Mouse (Mus musculus): ENCODE results near the gene Smg8. TPM values are rescaled to one million over a fixed set of nuclear protein-coding genes. Genes with fewer than 3 reads are reported as not detected.
A peak's percentile ranks its signal among the peaks of the same experiment; 100 is the strongest.

Gene Smg8
- polyA plus RNA-seq, 1 experiment from 2014 or later, result 10.3 TPM

DNA sequence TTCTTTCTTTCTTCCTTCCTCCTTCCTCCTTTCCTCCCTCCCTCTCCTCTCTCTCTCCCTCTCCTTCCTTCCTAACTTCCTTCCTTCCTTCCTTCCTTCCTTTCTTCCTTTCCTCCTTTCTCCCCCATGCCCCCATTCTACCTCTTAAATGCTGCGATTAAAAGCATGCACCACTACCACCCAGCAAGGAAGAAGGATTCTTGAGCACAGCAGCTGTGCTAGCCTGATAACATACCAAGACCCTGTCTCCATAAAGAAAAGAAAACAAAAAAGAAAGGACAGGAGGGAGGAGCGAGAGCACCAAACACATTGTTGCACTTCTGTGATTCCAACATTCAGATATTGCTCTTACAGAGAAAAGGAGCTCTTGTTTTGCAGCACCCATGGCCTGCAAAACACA, 568 bp upstream of the Smg8 start:
- 51% methylated on average over 2 of the region's 2 CpGs for WGBS
- DNase-seq (ENCODE audit: low spot score) (no peak), ATAC-seq (ENCODE audit: low FRiP score, low TSS enrichment) (no peak)
- Histone ChIP-seq H3K27ac (replicated peaks) (peak overlapping the region; percentile 78), H3K4me2 (replicated peaks; ENCODE audit: low read depth) (peak overlapping the region; percentile 86), H3K36me3 (ENCODE audit: control insufficient read depth, insufficient read depth, low read length) (no peaks in the 10 kb centered on the region; the same call in 1 of the 2 replicates), H3K4me3 (ENCODE audit: low read depth, low read length) (peak overlapping the region; percentile 87), H3K9me3 (ENCODE audit: control insufficient read depth, low read length) (no peaks in the 10 kb centered on the region), H3K9ac (ENCODE audit: low read length) (peak overlapping the region; percentile 78; the same call in 1 of the 2 replicates), H3K27me3 (ENCODE audit: control insufficient read depth, insufficient read depth, low read length) (no peaks in the 10 kb centered on the region), H3K4me1 (replicated peaks; ENCODE audit: control insufficient read depth, insufficient read depth) (peaks cover 7% of the 10 kb centered on the region; the same call in 1 of the 2 replicates)
- TF ChIP-seq CTCF (IDR thresholded peaks at IDR 0.05; ENCODE audit: low read depth) (no peak), EP300 (optimal IDR thresholded peaks at IDR 0.05) (no peak)

DNA sequence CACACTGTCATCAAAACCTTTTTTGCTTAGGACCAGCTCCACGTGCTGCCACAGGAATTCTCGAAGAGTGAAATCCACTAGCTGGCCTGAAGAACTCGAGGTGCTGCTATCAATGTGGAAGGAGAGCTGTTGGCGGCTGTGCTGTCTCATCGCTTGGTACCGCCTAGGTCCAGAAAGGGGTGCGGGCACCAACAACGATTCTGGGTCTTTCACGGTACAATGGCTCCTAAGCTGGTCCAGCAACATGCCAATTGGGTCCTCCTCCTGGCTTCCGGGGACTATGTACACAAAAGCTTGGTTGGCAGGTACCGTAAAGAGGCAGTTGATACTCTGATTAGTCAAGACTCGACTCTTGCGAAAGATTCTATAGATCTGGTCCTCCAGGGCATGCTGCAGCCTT, 1.1 kb downstream of the Smg8 start:
- ATAC-seq (ENCODE audit: low FRiP score, low TSS enrichment), result no peak

DNA sequence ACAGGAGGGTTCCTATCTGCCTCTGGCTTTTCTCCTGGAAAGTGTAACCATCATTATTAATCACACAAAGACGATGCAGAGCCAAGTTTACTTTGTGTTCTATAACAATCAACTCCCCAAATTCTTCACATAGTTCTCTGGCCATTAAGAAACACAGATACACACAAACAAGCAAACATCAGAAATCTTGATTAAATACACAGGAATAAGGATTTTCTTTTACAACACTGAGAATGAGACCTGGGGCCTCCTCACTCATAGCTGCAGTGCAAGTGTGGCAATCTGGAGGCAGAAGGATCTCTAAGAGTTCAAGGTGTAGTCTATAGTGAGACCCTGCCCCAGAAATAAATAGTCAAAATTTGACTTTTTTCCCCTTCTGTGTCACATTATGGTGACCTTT, 2.9 kb downstream of the Smg8 start:
- H3K4me2 ChIP-seq (replicated peaks; ENCODE audit: low read depth), result no peak overlapping the region
- no peak for ATAC-seq (ENCODE audit: low FRiP score, low TSS enrichment)

More for the DNA sequence above, 1.1 kb downstream of the Smg8 start:
- Histone ChIP-seq H3K36me3 (ENCODE audit: control insufficient read depth, insufficient read depth, low read length) (peaks cover under 1% of the 10 kb centered on the region), H3K9ac (ENCODE audit: low read length) (peak overlapping the region; percentile 78), H3K4me3 (ENCODE audit: low read depth, low read length) (peak overlapping the region; percentile 87), H3K4me2 (replicated peaks; ENCODE audit: low read depth) (peak overlapping the region; percentile 86), H3K27me3 (ENCODE audit: control insufficient read depth, insufficient read depth, low read length) (no peaks in the 10 kb centered on the region), H3K27ac (replicated peaks) (no peak overlapping the region), H3K4me1 (replicated peaks; ENCODE audit: control insufficient read depth, insufficient read depth) (peaks cover 7% of the 10 kb centered on the region; the same call in 1 of the 2 replicates), H3K9me3 (ENCODE audit: control insufficient read depth, low read length) (no peaks in the 10 kb centered on the region)
- 69% methylated on average over 13 of the region's 13 CpGs for WGBS
- no peak for DNase-seq (ENCODE audit: low spot score)
- TF ChIP-seq EP300 (optimal IDR thresholded peaks at IDR 0.05) (no peak), CTCF (IDR thresholded peaks at IDR 0.05; ENCODE audit: low read depth) (no peak)

DNA sequence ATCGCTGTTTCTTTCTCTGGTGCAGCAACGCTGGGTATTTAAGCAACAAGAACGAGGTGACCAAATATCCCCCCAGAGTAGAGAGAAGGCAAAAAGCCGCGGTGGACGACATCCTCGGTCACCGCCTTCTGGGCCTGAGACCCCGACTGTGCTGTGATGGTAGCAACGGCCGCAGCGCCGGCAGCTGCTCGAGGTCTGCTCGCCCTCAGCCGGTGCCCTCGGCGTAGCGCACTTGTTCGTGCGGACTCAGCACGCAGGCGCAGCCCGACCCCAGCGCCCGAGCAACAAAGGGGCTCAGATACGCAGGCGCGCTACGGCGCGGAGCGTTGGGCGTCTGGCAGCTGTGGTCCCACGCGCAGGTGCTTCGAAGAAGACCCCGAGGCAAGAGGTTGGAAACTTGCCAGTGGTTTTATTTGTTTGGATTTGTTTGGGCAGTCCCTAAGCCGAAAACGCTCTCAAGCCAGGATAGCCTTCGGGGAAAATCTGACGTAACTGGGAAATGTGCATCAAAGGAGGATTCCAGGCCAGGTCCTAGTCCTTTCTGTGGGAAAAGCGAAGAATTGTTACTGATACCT, 12.6 kb downstream of the Smg8 start, which contains the start of gene Gdpd1:
Gene Gdpd1, minus strand, starts transcription at position 197 of the 575 bp plus-strand sequence.
- H3K27me3 ChIP-seq (ENCODE audit: control insufficient read depth, insufficient read depth, low read length), result no peaks in the 10 kb centered on the region
- H3K9me3 ChIP-seq (ENCODE audit: control insufficient read depth, low read length), result no peaks in the 10 kb centered on the region
- H3K4me2 ChIP-seq (replicated peaks; ENCODE audit: low read depth), result peak within 1 kb of the TSS; percentile 99
- ATAC-seq (ENCODE audit: low FRiP score, low TSS enrichment) (peak; percentile 90), DNase-seq (ENCODE audit: low spot score) (peak; percentile 91)
- TF ChIP-seq CTCF (IDR thresholded peaks at IDR 0.05; ENCODE audit: low read depth) (peak; percentile 61), EP300 (optimal IDR thresholded peaks at IDR 0.05) (no peak)
- under 1% methylated on average over 43 of the region's 43 CpGs for WGBS
- peak within 1 kb of the TSS; percentile 70 for H3K9ac ChIP-seq (ENCODE audit: low read length)
- peak within 1 kb of the TSS; percentile 65 for H3K4me3 ChIP-seq (ENCODE audit: low read depth, low read length)
- H3K36me3 ChIP-seq (ENCODE audit: control insufficient read depth, insufficient read depth, low read length), result peaks cover 7% of the 10 kb centered on the region
- H3K27ac ChIP-seq (replicated peaks), result peak within 1 kb of the TSS; percentile 69
- H3K4me1 ChIP-seq (replicated peaks; ENCODE audit: control insufficient read depth, insufficient read depth), result no peaks in the 10 kb centered on the region

More for the DNA sequence above, 2.9 kb downstream of the Smg8 start:
- 47% methylated on average over 1 of the region's 1 CpGs for WGBS
- H3K4me3 ChIP-seq (ENCODE audit: low read depth, low read length), result no peak overlapping the region
- no peak for TF ChIP-seq CTCF (IDR thresholded peaks at IDR 0.05; ENCODE audit: low read depth)
- no peak for TF ChIP-seq EP300 (optimal IDR thresholded peaks at IDR 0.05)
- DNase-seq (ENCODE audit: low spot score), result no peak
- H3K9ac ChIP-seq (ENCODE audit: low read length), result no peak overlapping the region
- H3K27me3 ChIP-seq (ENCODE audit: control insufficient read depth, insufficient read depth, low read length), result no peaks in the 10 kb centered on the region
- H3K4me1 ChIP-seq (replicated peaks; ENCODE audit: control insufficient read depth, insufficient read depth), result peaks cover 7% of the 10 kb centered on the region; the same call in 1 of the 2 replicates
- H3K27ac ChIP-seq (replicated peaks), result no peak overlapping the region
- no peaks in the 10 kb centered on the region for H3K9me3 ChIP-seq (ENCODE audit: control insufficient read depth, low read length)
- H3K36me3 ChIP-seq (ENCODE audit: control insufficient read depth, insufficient read depth, low read length), result peaks cover 11% of the 10 kb centered on the region

DNA sequence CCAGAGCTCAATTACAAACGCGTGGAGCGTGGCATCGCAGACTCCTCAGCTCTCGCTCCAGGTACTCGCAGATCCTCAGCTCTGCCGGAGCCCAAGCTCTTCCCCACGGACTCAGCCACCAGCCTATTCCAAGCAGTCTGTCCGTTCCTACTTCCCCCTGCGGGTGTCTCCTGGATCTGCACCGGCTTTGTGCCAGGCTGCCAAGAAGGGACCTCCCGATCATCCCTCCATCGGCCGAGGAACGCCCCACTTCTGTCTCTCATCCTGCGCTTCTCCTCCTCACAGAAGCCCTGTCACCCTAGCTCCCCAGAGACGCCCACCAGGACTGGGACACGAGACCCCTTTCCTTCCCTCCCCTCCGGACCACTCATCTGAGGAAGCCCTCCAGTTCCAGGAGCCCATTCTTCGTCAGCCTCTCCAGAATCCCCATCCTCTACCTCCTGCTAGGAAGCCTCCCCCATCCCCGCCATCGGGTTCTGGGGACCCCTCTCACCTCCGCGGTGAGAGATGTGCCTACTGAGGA, 13.2 kb downstream of the Smg8 start:
- H3K4me2 ChIP-seq (replicated peaks; ENCODE audit: low read depth), result peak overlapping the region; percentile 99
- peak overlapping the region; percentile 65 for H3K4me3 ChIP-seq (ENCODE audit: low read depth, low read length)
- 2% methylated on average over 24 of the region's 24 CpGs for WGBS
- H3K27me3 ChIP-seq (ENCODE audit: control insufficient read depth, insufficient read depth, low read length), result no peaks in the 10 kb centered on the region
- peak; percentile 80 for DNase-seq (ENCODE audit: low spot score)
- H3K36me3 ChIP-seq (ENCODE audit: control insufficient read depth, insufficient read depth, low read length), result peaks cover 7% of the 10 kb centered on the region
- peak overlapping the region; percentile 70 for H3K9ac ChIP-seq (ENCODE audit: low read length)
- peak; percentile 71 for TF ChIP-seq CTCF (IDR thresholded peaks at IDR 0.05; ENCODE audit: low read depth)
- no peak for TF ChIP-seq EP300 (optimal IDR thresholded peaks at IDR 0.05)
- no peaks in the 10 kb centered on the region for H3K9me3 ChIP-seq (ENCODE audit: control insufficient read depth, low read length)
- H3K4me1 ChIP-seq (replicated peaks; ENCODE audit: control insufficient read depth, insufficient read depth), result no peaks in the 10 kb centered on the region
- ATAC-seq (ENCODE audit: low FRiP score, low TSS enrichment), result peak; percentile 76
- H3K27ac ChIP-seq (replicated peaks), result peak overlapping the region; percentile 69

DNA sequence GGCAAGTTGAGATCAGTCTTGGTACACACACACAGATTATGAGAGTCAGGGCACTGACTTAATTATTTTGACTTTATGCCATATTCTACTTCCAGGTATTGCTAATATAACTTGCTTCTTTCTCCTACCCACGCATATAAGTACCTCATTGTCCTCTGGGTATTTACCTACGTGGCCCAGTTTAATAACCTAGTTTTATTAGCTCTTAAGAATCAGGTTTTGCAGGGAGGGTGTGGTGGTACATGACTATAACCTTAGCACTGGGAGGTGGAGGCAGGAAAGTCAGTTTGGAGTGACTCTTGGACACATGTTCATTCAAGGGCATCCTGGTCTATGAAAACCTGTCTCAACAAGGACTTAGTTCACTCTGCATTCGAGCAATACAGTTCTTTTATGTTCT, 24.5 kb downstream of the Smg8 start:
- Histone ChIP-seq H3K27me3 (ENCODE audit: control insufficient read depth, insufficient read depth, low read length) (no peaks in the 10 kb centered on the region), H3K9me3 (ENCODE audit: control insufficient read depth, low read length) (no peaks in the 10 kb centered on the region), H3K4me2 (replicated peaks; ENCODE audit: low read depth) (no peak overlapping the region), H3K27ac (replicated peaks) (no peak overlapping the region), H3K4me3 (ENCODE audit: low read depth, low read length) (no peak overlapping the region), H3K36me3 (ENCODE audit: control insufficient read depth, insufficient read depth, low read length) (no peaks in the 10 kb centered on the region), H3K9ac (ENCODE audit: low read length) (no peak overlapping the region), H3K4me1 (replicated peaks; ENCODE audit: control insufficient read depth, insufficient read depth) (no peaks in the 10 kb centered on the region)
- peak; percentile 69 for ATAC-seq (ENCODE audit: low FRiP score, low TSS enrichment)
- 49% methylated on average over 3 of the region's 3 CpGs for WGBS
- no peak for DNase-seq (ENCODE audit: low spot score)
- TF ChIP-seq EP300 (optimal IDR thresholded peaks at IDR 0.05) (peak; percentile 67), CTCF (IDR thresholded peaks at IDR 0.05; ENCODE audit: low read depth) (no peak)

All from stomach, postnatal 0 days (tissue).